Mouse (Mus musculus): ENCODE results near the gene Ppp1ca.

GRCm38 (mm10) chr19:4217855-4218254 is 26.0 kb downstream of the Ppp1ca start:
- TF ChIP-seq CTCF (IDR thresholded peaks at IDR 0.05; ENCODE audit: control insufficient read depth, insufficient read depth, insufficient read length), result no peak
- no peak for TF ChIP-seq USF1 (IDR thresholded peaks at IDR 0.05; ENCODE audit: low read depth)
- no peak for TF ChIP-seq MYOG (IDR thresholded peaks at IDR 0.05; ENCODE audit: control insufficient read depth, extremely low read depth, insufficient read length)
- no peak for TF ChIP-seq MAX (IDR thresholded peaks at IDR 0.05)
- no peak for TF ChIP-seq MYOD1 (IDR thresholded peaks at IDR 0.05; ENCODE audit: control insufficient read depth, insufficient read length, low read depth)
